Mouse (Mus musculus): ENCODE data around the gene Xirp1. TPM values are rescaled to one million over a fixed set of nuclear protein-coding genes. Genes with fewer than 3 reads are reported as not detected.

The Xirp1 gene
- 0.05 and 0.14 TPM in 2 replicates for polyA plus RNA-seq (2012; rRNA removed; ENCODE audit: low replicate concordance)

GRCm38 (mm10) chr9:120023086-120023811 lies at the start of gene Xirp1:
Gene Xirp1 (minus strand): TSS chr9:120023598.

DNA sequence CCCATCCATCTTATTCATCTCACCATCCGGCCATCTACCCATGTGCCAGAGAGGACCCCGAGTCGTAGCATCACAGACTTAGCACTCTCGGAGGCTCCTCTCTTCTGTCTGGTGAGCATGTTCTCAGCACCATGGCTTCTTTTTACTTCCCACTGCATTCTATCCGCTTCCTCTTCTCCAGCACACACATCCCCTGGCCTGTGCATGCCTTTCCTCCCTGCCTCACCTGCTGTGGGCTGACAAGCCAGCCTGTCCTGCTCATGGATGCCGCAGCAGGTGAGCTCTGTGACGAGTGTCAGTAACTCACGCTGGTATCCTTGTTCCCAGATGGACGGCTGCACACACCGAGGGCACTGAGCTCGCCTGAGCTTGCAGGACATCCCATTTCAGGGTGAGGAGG lies 46.4 kb upstream of the Xirp1 start, which contains the start of gene Cx3cr1:
Gene Cx3cr1, minus strand, starts transcription at position 101 of the 400 bp plus-strand sequence.

DNA sequence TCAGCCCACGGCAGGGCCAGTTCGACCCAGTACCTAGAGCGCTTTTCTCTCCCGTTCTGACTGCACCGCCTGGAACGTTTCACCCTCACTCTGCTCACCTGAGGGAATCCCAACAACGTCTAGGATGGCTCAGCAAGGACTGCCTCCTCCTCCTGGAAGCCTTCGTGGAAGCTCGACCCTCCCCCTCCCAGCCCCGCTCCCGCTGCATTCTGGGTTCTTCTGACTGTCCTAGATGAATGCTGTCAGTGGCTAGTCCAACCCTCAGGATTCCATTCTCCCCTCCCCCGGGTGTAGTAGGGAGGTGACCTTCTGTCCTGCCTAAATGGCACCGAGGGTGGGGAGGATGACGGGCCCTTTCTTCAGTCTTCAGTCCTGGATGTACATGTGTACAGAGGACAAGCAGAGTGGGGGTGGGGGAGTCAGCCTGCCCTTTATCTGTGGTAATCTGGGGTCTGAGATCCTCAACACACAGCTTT lies 38.8 kb downstream of the Xirp1 start, which contains the start of gene Csrnp1:
Gene Csrnp1, minus strand, starts transcription at position 123 of the 476 bp plus-strand sequence.

Other genes with a start within 250 kb of the Xirp1 start
- gene Scn11a, start 198.1 kb downstream of the Xirp1 start, polyA plus RNA-seq (2012; rRNA removed; ENCODE audit: low replicate concordance) = 0.04 and 0.11 TPM in 2 replicates
- 9.4 and 13.1 TPM in 2 replicates for gene Wdr48, start 128.7 kb downstream of the Xirp1 start, polyA plus RNA-seq (2012; rRNA removed; ENCODE audit: low replicate concordance)
- 14.3 and 19.0 TPM in 2 replicates for gene Gorasp1, start 86.0 kb downstream of the Xirp1 start, polyA plus RNA-seq (2012; rRNA removed; ENCODE audit: low replicate concordance)
- 0.04 TPM in 1 of 2 replicates, not detected in the other for gene Ttc21a, start 86.0 kb downstream of the Xirp1 start, polyA plus RNA-seq (2012; rRNA removed; ENCODE audit: low replicate concordance)
- gene Csrnp1, start 38.9 kb downstream of the Xirp1 start, polyA plus RNA-seq (2012; rRNA removed; ENCODE audit: low replicate concordance) = 13.0 and 22.2 TPM in 2 replicates
- 2.6 and 3.6 TPM in 2 replicates for gene Cx3cr1, start 46.3 kb upstream of the Xirp1 start, polyA plus RNA-seq (2012; rRNA removed; ENCODE audit: low replicate concordance)
- gene Ccr8, start 68.5 kb upstream of the Xirp1 start, polyA plus RNA-seq (2012; rRNA removed; ENCODE audit: low replicate concordance) = 0.21 and 0.24 TPM in 2 replicates
- 17.7 and 32.1 TPM in 2 replicates for gene Slc25a38, start 86.8 kb upstream of the Xirp1 start, polyA plus RNA-seq (2012; rRNA removed; ENCODE audit: low replicate concordance)
- gene Rpsa, start 104.1 kb upstream of the Xirp1 start, polyA plus RNA-seq (2012; rRNA removed; ENCODE audit: low replicate concordance) = 2,514 and 3,065 TPM in 2 replicates
- gene Mobp, start 126.1 kb upstream of the Xirp1 start, polyA plus RNA-seq (2012; rRNA removed; ENCODE audit: low replicate concordance) = not detected in 2 replicates

All from duodenum, adult 2 months (tissue).